Mouse (Mus musculus) left cerebral cortex, adult 8-10 months (tissue): Measurements from ENCODE around the gene Tmem203. TPM values are rescaled to one million over a fixed set of nuclear protein-coding genes. Genes with fewer than 3 reads are reported as not detected.
"Not testable (repeated sequence)": the region's sequence is repeated elsewhere in the genome, so short reads cannot be mapped to it uniquely, and the experiment has no call there.

Experiments used
- DNase-seq, 2 experiments: peaks; one replicate each; pipeline ENCODE4 v3.0.0; 2022; ENCODE audit warnings: low spot score in 2 of 2
- total RNA-seq, 4 experiments: library from RNA; stranded (reverse); gene quantifications; 2 replicates each; pipeline ENCODE4 v1.2.4; 2022

Gene Tmem203
- total RNA-seq, 4 experiments from 2014 or later, result 31.7 to 38.3 (median 36.3) TPM

DNA sequence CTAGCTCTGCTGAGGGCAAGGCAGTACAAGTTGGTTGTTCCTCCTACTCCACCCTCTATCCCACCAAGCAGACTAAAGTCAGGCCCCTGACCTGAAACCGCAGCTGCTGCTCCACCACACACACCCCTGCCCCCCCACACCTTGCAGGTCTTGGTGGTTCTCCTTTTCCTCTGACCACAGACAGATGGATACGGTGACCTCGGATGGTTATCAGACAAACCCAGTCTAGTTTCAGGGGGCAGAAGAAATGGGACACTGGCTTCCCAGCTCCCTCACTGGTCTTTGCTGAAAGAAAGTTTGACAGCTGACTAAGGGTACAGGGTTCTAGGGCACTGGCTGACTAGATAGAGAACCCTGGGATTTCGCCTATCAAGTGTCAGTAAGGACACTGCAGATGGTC lies 21.8 kb upstream of the Tmem203 start:
- DNase-seq, result no peak

DNA sequence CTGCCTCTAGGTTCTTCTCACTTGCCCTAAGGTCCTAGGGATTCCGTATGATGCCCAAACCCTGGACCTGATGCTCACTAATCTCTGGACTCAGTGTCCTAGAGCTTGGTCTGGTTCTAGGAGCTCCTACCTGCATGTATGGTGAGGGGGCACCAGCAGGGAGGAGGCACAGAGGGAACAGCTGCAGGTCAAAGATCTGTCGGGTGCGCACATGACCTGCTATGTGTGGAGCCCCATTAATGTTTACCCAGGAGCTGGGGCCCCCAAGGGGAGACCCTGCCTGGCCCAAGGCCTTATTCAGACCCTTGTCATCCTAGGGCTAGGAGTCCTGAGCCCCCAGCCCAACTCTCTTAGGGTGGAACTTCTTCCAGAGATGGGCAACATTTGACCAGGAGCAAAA lies 21.2 kb upstream of the Tmem203 start, which contains the start of gene Slc34a3:
TSS of gene Slc34a3 (minus strand) at position 315 of the 400 bp plus-strand sequence.
- DNase-seq, result no peak

DNA sequence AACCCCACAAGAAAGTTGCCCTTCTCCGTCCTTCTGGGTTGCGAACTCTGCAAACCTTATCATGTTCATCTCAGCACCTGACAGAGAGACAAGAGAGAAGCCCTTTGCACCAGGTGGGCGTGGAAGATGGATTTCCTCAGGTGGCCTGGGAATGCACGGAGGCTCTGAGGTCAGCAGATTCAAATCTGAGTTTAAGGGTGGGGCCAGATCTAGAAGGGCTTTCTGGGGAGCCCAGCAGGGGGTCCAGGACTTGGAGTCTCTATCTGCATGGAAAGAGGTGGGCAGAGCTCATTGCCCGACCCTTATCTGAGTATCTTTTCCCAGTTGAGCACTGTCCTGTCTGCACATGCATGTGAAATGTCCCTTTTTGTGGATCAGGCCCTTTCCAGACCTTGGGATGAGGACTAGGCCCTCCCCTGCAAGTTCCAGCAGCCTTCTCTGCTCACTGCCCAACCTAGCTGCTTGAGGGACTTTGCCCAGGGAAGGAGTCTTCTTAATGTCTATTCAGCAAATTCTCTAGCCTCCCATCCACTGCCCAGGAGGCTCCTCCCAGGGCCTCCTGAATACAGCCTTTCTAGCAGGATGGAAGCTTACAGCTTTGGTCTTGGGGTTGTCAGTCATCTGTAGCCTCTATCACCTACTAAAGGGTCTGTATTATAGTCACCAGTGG lies 20.6 kb upstream of the Tmem203 start:
- DNase-seq, result no peak

DNA sequence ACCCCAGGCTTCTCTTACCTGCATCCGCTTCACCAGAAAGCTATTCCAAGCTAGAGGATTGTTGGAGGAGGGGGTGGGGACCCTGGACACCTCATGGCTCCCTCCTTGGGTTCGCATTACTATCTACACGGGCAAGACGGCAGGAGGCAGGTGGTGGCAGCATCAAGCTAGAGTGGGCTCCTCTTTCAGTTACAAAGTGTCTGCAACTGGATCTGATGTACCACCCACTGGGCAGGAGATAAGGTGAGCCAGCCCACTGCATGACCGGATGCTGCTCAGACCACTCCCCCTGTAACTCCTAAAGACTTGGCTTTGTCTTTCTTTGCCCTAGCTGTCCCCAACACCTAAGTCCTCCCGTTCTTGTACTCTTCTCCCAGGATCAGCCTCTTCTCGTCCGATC lies 18.6 kb upstream of the Tmem203 start, which contains the start of gene Rnf224:
TSS of gene Rnf224 (minus strand) at position 174 of the 400 bp plus-strand sequence.
- DNase-seq, result no peak

DNA sequence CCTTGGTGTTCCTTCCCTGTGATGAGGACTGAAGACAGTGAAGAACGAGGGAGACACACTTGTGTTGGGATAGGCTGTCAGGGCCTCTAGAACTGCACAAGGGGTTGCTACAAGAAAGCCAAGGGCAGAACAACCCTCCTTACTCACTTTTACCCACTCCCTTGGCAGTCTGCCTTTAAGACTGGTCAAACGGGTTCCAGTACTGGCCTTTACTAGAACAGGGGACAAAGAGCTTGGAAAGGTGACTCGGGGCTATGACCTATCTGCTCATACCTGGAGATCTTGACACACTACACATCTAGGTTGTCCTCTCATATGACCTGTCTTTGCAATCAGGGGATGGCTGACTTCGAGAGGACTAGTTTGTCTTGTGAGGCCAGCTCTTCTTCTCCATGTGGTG lies 17.7 kb upstream of the Tmem203 start:
- no peak for DNase-seq

DNA sequence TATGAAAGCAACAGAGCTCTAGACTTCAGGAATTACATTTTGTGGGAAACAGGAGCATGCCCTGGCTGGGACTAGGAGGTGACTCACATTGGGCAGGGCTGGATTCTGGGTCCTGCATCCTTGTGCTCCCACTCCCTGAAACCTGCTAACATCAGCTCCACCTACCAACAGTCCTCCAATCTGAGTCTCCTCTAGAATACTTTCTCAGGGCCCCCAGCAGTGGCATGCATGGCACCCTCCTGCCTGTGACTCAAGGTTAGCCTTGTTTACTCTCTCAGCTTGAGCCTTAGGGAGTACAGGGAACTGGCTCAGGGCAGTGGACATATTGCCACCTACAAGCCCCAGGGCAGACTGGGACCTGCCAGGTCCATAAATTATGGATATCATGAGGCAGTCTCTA lies 17.1 kb upstream of the Tmem203 start:
- no peak for DNase-seq

DNA sequence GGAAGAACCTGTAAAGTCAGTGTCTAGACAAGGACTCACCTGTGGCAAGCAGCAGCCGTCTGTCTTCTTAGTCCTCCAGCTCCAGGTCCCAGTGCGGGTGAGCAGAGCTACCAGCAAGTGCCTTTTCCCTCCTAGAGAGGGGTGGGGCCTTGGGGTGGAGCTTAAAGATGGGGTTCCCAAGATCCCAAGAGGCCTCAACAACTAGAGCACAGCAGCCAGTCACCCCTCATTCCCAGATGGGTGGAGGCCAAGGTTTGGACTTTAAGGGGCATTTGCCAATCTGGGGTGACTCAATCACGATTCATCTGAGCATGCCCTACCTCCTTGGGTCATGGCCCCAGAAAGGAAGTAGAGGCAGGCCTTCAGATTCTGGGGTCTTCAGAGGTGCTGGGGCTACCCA lies 15.5 kb upstream of the Tmem203 start:
- DNase-seq, result no peak

DNA sequence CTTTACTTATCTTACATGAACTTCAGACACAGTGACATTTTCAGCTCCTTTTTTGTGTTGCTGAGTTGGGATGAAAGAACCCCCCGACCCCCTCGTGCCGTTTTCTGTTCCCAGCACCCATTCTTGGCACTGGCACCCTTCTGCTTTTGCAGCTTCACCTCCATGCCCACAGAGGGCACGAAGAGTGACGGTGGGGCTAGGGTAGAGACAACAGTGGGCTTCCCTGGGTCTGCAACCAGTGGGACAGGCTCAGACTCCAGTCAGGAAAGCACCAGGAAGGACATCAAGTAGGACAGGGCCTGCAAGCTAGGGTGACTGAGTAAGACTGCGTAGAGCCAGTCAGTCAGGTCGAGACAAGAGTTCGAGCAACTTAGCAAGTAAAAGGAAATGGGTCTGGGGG lies 14.9 kb upstream of the Tmem203 start:
- no peak for DNase-seq

DNA sequence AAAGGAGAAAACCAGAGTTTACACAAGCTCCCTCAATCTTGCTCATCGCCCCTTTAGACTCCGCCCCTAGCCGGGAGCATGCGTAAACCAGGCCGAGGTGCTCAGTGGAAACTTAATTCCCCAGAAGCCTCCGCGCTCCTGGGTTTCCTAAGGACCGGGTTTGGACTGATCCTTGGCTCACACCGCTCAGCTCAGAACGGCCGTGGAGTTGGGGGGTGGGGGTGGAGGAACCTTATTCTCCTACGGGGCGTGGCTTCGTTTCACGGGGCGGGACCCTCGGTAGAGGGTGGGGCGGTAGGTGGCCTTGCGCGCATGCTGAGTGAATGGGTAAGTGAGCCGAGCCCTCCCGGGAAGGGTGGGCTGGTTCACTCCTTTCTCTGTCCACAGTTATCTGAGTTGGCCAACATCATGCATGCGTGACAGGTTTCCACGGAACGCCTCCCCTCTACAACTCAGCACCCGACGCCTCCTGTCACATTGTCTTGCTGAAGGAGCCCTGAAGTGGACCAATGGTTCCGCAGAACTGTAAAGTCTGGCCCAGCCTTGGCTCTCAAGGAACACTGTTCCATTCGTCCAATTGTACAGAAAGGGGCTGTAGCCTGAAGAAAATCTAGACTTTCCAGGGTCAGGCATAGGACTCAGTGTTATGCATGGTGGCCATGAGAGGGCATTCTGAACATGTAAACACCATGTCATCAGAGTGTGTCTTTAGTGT lies 14.4 kb upstream of the Tmem203 start:
- peak in 1 of 2 experiments; percentile 68 for DNase-seq

DNA sequence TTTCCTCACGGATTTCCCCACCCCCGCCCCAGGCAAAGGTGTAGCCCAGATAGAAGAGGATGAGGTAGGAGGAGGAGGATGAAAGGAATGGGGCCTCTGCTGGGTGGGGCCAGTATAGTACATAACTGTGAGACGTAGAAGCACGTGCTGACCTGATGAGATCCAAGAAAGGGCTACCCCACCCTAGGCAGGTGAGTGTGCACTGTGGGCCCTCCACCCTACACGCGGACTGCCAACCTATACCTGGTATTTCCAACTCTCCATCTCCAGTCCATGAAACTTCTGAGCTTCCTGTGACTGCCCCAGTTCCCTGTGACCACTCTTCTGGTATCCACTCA lies 13.8 kb upstream of the Tmem203 start:
- no peak for DNase-seq

DNA sequence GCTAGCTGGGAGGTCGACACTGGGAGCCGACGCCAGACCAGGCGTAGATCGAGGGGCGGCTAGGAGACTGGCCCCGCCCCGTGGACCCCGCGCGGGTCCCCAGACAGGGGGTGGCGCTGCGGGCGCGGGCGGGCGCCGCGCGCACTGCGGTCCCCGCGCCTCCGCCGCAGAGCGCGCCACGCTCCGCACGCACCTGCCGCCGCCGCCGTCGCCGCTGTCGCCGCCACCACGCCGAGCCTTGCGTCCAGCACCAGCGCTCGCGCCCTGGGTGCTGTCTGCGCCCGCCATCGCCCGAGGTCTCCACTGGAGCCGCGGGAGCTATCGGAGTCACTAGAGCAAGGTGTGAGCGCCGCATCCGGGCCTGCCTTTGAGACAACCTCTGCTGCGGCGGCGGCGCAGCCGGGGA lies 13.1 kb upstream of the Tmem203 start, which contains the start of the genes Rnf208 and Cysrt1:
TSS of gene Rnf208 (plus strand) at position 155 of the 406 bp plus-strand sequence.
TSS of gene Cysrt1 (minus strand) at position 352 of the 406 bp plus-strand sequence.
- DNase-seq, result no peak

DNA sequence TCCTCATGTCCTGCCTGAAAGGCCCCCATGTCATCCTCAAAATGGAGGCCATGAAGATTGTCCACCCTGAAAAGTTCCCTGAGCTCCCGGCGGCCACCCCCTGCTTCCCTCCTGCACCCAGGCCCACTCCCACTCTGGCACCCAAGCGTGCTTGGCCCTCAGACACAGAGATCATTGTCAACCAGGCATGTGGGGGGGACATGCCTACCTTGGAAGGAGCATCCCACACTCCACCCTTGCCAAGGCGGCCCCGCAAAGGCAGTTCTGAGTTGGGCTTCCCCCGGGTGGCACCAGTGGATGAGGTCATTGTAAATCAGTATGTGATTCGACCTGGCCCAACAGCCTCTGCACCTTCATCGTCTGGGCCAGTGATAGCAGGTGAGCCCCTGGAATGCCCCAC lies 11.9 kb upstream of the Tmem203 start:
- no peak for DNase-seq

DNA sequence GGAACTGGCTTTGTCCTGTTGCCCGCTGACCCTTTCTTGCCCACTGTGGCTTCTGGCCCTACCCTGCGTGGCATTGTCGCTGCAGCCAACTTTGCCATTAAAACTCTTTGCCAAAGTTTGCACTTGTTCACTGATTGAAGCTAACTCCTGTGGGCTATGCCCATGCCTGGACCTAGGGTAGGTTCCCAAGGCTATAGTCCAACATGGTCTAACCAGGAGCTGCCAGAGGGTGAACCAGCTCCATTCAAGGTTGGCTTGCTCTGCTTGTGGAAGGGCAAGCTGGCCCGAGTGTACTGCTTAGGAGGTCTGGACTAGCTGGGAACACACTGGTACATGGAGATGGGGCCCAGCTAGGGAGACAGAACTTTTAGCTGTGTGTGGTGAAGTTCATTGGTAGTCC lies 11.1 kb upstream of the Tmem203 start:
- no peak for DNase-seq

DNA sequence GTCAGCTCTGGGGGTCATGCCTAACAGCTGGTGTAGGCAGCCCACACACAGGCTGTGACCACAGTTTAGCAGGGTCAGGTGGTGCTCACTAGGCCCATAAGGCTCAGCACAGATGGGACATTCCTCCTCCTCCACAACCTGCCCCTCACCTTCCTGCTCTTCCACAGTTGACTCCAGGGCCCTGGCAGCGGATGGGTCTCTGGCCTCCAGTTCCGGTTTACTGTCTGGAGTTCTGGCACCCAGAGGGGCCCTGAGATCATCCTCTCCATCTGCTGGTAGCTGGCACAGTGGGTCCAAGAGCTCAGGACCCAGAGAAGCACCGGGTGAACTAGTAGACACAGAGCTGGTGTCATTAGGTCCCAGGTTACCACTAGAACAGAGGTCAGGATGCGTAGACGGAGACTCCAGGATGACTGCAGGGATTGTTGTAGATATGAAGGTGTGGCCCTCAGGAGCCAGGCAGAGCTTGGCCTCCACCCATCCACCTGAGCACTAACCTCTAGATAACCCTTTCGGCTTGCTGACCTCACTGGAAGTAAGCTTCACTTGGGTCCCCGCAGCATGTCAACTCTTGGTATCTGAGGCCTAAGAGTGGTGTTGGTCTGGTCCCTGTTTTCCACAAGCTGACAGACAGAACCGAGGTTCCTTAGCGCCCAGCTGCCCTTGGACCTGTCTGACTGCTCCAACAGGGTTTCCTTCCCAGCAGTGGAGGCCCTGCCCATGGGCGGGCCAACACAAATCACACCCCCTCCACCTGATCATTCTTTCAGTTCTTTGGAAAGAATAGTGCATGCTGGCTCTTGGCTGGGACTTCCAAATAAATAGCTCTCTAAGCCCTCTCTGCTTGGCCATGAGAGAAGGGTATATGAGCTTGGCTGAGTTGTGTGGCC lies 8.8 kb upstream of the Tmem203 start, which contains the start of gene AL732309.1:
TSS of gene AL732309.1 (minus strand) at position 681 of the 890 bp plus-strand sequence.
- DNase-seq, result no peak

DNA sequence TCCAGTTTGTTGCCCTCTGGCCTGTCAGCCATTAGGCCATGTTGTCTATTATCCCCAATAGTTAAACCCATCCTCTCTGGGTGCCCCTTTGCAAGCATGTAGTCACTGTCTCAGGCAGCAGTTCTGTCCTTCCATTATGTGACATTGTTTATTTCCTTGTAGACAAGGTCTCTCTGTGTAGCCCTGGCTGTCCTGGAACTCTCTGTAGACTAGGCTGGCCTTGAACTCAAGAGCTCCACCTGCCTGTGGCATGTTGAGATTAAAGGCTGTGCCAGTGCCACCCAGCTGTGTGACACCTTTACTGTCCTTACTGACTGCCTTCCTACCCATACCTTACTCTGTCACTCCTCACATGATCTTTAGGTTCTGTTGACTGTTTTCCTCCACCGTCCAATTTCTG lies 2.9 kb upstream of the Tmem203 start:
- DNase-seq, result no peak

DNA sequence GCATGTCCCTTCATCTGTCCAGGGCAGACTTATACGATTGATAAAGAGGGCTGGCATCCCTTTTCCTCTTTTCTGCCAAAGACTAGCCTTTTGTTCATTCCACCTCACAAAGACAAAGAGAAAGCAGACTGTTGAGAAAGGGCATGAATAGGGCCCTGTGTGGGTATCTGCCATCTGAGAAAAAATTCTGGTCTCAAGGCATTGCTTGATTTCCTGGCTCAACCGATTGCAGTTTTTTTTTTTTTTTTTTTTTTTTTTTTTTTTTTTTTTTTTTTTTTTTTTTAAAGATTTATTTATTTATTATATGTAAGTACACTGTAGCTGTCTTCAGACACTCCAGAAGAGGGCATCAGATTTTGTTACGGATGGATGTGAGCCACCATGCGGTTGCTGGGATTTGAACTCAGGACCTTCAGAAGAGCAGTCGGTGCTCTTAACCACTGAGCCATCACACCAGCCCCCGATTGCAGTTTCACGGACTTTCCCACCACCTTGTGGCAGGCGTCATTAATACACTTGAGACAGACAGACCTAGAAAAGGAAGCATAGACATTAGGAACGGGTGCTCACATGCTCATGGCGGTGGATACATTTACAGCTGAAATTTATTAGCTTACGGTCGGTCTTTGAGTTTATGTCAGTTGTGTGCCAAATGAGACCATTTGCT lies 1.3 kb downstream of the Tmem203 start:
- not testable (repeated sequence) for DNase-seq

DNA sequence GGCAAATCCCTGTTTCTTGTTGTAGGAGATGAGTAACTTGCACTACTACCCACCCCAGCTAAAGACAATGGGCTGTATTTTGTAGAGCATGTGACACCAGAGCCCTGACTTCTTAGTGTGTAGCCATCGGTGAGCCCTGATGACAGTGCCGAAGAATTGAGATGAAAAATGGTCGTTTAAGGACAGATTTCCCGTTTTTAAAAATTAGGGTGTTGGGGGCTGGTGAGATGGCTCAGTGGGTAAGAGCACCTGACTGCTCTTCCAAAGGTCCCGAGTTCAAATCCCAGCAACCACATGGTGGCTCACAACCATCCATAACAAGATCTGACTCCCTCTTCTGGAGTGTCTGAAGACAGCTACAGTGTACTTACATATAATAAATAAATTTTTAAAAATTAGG lies 2.0 kb downstream of the Tmem203 start:
- DNase-seq, result not testable (repeated sequence)

DNA sequence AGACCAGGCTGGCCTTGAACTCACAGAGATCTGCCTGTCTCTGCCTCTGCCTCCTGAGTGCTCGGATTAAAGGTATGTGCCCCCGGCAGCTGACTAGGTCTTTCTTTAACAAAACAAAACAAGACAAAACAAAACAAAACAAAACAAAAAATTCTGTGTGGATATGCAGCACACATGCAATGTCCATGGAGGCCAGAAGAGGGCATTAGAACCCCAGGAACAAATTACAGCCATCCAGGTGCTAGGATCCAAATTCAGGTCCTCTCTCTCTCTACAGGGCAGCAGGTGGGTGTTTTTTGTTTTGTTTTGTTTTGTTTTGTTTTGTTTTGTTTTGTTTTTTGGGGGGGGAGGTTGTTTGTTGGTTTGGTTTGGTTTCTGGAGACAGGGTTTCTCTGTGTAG lies 3.6 kb downstream of the Tmem203 start:
- DNase-seq, result no peak

DNA sequence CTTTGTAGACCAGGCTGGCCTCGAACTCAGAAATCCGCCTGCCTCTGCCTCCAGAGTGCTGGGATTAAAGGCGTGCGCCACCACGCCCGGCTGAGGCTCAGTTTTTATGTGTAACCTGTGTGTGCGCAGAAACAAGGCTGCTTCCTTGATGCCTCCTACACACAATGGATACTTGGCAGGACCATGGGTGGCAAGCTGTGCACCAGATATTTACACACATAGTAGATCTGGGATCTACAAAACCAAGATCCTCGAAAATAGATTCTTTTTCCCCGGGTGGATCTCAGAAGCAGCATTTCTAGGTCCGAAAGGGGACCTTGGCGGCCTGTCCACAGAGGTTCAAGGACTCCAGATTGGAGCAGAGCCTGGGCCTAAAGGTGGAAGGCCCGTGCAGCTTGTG lies 6.6 kb downstream of the Tmem203 start:
- no peak for DNase-seq

DNA sequence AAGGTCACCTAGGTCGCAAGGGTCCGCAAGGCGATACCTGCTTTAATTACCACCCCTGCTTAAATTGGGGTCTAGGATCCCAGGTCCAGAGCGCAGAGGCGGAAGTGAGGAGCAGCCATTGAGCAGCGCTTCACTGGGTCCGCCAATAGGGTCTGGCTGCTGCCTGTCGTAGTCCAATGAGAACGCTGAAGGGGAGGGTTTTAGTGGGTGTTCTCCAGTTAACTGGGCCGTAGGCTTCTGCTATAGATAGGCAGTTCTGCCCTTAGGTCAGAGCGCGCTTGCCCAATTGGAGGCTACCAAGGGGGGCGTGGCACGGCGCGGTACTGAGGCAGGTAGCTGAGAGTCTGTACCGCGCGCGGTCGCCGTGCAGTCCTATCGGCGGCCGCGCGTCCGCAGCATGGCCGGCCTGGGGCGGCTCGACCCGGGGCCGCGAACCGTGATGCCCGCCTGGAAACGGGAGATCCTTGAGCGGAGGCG lies 7.1 kb downstream of the Tmem203 start, which contains the start of gene Tprn:
TSS of gene Tprn (plus strand) at position 328 of the 477 bp plus-strand sequence.
- DNase-seq, result peak; percentile 76 to 98
